Mouse (Mus musculus) stomach, embryonic 14.5 days (tissue): ENCODE measurements around the gene Rnf186. TPM values are rescaled to one million over a fixed set of nuclear protein-coding genes. Genes with fewer than 3 reads are reported as not detected.
A peak's percentile ranks its signal among the peaks of the same experiment; 100 is the strongest.

Experiments
- ATAC-seq: fragments of 200-750 bp; cut with Nextera tagmentation; 2 replicates; pipeline ENCODE4 v1.8.0; 2017; ENCODE audit warnings: low read depth, moderate TSS enrichment; ENCODE audit not compliant: insufficient number of reproducible peaks, insufficient read depth, low FRiP score
- H3K27ac ChIP-seq: fragments of 300-500 bp; sonication (generic); 2 replicates; pipeline ENCODE4 v1.5.1; 2014; ENCODE audit warnings: mild to moderate bottlenecking, low read length, moderate library complexity, mixed read lengths
- H3K27me3 ChIP-seq: fragments of 300-500 bp; sonication (generic); 2 replicates; pipeline ENCODE4 v1.6.1; 2014; ENCODE audit warnings: low read length, control low read depth, mixed read lengths; ENCODE audit not compliant: control insufficient read depth, insufficient read depth
- H3K36me3 ChIP-seq: fragments of 300-500 bp; sonication (generic); 2 replicates; pipeline ENCODE4 v1.6.1; 2014; ENCODE audit warnings: mild to moderate bottlenecking, control low read depth, low read length, moderate library complexity, mixed read lengths; ENCODE audit not compliant: control insufficient read depth, insufficient read depth
- H3K4me1 ChIP-seq: fragments of 300-500 bp; sonication (generic); 2 replicates; pipeline ENCODE4 v1.6.1; 2014; ENCODE audit warnings: low read length, control low read depth, mixed read lengths; ENCODE audit not compliant: control insufficient read depth, insufficient read depth
- H3K4me2 ChIP-seq: fragments of 300-500 bp; sonication (generic); replicated peaks from 2 replicates; pipeline ENCODE4 v1.6.1; 2014; ENCODE audit warnings: low read depth, low read length, control low read depth
- H3K4me3 ChIP-seq: fragments of 300-500 bp; sonication (generic); 2 replicates; pipeline ENCODE4 v1.5.1; 2014; ENCODE audit warnings: low read depth, low read length, control low read depth
- H3K9ac ChIP-seq: fragments of 300-500 bp; sonication (generic); replicated peaks from 2 replicates; pipeline ENCODE4 v1.6.1; 2014; ENCODE audit warnings: low read depth, mild to moderate bottlenecking, control low read depth, low read length, moderate library complexity, mixed read lengths
- H3K9me3 ChIP-seq: fragments of 300-500 bp; sonication (generic); 2 replicates; pipeline ENCODE4 v1.6.1; 2016; ENCODE audit warnings: low read depth, low read length, control low read depth; ENCODE audit not compliant: control insufficient read depth
- WGBS: fragments of 180-500 bp; shearing (Covaris S2); extraction: QIAGEN DNeasy Blood & Tissue Kit; methylation state at CpG from one replicate; pipeline ENCODE4 v1.1.7; 2014; 5-methylcytosine and 5-hydroxymethylcytosine counted together
- polyA plus RNA-seq: library from polyadenylated mRNA; unstranded; fragments of >200 nt; fragmentation: Nextera tagmentation; extraction: Ambion mirVana; gene quantifications from 2 replicates; pipeline ENCODE4 v1.2.1, GENCODE M21; 2014

Gene Rnf186
- polyA plus RNA-seq, 1 experiment from 2014 or later, result 14.2 TPM

DNA sequence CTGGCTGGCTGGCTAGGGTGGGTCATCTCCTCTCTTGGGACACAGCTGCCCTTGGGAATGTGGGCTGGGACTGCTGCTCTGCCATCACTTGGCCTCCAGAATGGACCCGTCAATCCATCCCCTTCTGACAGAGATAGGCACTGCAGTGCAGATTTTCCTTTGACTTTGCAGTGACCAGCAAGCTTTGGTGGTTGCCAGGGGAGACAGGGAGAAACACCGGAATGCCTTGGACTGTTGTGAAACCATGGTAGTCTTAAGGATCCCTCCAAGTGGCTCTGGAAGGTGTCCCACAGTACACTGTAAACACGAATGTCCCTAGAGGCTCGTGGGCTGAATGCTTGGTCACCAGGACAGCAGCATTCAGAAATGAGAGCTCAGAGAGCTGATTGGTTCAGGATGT, 27.4 kb upstream of the Rnf186 start:
- Histone ChIP-seq H3K4me3 (no peak overlapping the region), H3K27ac (no peak overlapping the region), H3K4me2 (no peak overlapping the region), H3K36me3 (no peaks in the 10 kb centered on the region), H3K9me3 (no peaks in the 10 kb centered on the region), H3K9ac (no peak overlapping the region), H3K4me1 (peaks cover 4% of the 10 kb centered on the region; the same call in 1 of the 2 replicates), H3K27me3 (no peaks in the 10 kb centered on the region)
- no peak for ATAC-seq
- 78% methylated on average over 4 of the region's 4 CpGs for WGBS

DNA sequence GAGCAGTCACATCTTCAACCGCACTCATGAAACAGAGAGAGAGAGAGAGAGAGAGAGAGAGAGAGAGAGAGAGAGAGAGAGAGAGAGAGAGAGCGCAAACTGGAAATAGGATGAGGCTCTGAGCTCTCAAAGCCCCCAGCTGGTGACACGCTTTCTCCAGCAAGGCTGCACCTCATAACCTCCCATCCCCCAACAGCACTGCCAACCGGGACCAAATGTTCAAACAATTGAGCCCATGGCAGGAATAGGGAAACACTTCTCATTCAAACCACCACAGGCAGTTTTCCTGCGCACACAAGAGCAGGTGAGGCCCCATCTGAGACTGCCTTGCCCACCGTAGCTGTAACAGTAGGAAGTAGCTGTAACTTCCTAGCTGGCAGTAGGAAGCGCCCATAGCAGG, 25.5 kb upstream of the Rnf186 start:
- 29% methylated on average over 7 of the region's 7 CpGs for WGBS
- H3K27me3 ChIP-seq, result no peaks in the 10 kb centered on the region

DNA sequence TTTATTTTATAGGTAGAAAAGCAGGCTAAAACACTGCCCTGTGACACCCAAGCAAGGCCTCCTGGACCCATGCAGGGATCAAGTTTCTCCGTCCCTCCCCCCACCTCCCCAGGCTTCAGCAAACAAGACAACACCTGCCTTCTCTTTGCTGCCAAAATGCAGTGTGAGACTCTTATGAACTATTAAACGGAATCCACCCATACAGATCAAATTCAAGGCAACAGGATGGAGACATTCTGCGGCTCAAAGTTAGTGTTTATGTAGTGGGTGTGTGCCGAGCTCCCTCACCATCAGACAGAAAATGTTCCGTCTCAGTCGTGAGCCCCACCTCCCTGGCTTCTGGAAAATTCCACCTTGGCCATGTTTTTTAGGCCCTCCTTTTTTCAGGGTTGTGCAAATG, 24.9 kb upstream of the Rnf186 start:
- H3K4me3 ChIP-seq, result no peak overlapping the region
- no peak overlapping the region for H3K9ac ChIP-seq
- ATAC-seq, result 0 out of 2 replicates have a peak, but pooled peaks have one; percentile 50
- H3K36me3 ChIP-seq, result no peaks in the 10 kb centered on the region
- WGBS, result 20% methylated on average over 6 of the region's 6 CpGs
- H3K4me1 ChIP-seq, result peaks cover 4% of the 10 kb centered on the region; the same call in 1 of the 2 replicates
- peak overlapping the region; percentile 71; the same call in 1 of the 2 replicates for H3K27ac ChIP-seq
- no peaks in the 10 kb centered on the region for H3K9me3 ChIP-seq
- H3K27me3 ChIP-seq, result no peaks in the 10 kb centered on the region
- no peak overlapping the region for H3K4me2 ChIP-seq

More for the DNA sequence above, 25.5 kb upstream of the Rnf186 start:
- no peak overlapping the region for H3K9ac ChIP-seq
- H3K9me3 ChIP-seq, result no peaks in the 10 kb centered on the region
- H3K36me3 ChIP-seq, result no peaks in the 10 kb centered on the region
- H3K4me1 ChIP-seq, result peaks cover 4% of the 10 kb centered on the region; the same call in 1 of the 2 replicates
- ATAC-seq, result no peak
- H3K4me3 ChIP-seq, result no peak overlapping the region
- H3K4me2 ChIP-seq, result no peak overlapping the region
- H3K27ac ChIP-seq, result peak overlapping the region; percentile 71; the same call in 1 of the 2 replicates

DNA sequence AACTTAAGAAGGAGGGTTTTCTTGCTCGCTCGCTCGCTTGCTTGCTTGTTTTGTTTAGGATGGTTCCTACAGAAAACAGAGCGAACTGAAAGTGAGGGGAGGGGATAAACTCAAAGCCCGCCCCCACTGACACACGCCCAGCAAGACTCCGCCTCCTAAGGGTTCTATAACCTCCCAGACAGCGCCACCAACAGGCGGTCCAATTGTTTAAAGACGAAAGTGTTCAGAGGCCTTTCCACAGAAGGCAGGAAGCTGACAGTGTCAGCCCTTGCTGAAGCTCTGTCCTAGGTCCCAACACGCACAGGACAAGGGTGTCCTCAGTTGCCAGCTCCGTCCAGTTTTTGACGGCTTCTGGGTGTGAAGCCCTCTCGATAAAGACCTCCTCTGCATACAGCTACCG, 23.2 kb upstream of the Rnf186 start:
- peak; percentile 34; the same call in 1 of the 2 replicates for ATAC-seq
- no peaks in the 10 kb centered on the region for H3K9me3 ChIP-seq
- no peaks in the 10 kb centered on the region for H3K36me3 ChIP-seq
- H3K27ac ChIP-seq, result no peak overlapping the region
- no peaks in the 10 kb centered on the region for H3K27me3 ChIP-seq
- H3K9ac ChIP-seq, result no peak overlapping the region
- H3K4me2 ChIP-seq, result peak overlapping the region; percentile 8; the same call in 1 of the 2 replicates
- H3K4me1 ChIP-seq, result peaks cover 4% of the 10 kb centered on the region; the same call in 1 of the 2 replicates
- WGBS, result 30% methylated on average over 15 of the region's 15 CpGs
- no peak overlapping the region for H3K4me3 ChIP-seq

DNA sequence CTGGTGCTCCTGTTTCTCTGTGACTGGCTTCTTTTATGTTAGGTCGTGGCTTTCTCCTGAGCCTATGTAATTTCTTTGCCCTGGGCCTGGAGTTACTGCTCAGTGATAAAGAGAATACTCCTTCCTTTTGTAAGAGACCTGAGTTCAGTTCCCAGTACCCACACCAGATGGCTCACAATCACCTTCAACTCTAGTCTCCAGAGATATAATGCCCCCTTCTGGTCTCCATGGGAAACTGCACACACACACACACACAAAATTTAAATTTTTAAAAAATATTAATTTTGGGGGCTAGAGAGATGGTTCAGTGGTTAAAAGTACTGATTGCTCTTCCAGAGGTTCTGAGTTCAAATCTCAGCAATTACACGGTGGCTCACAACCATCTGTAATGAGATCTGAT, 18.7 kb upstream of the Rnf186 start:
- Histone ChIP-seq H3K36me3 (no peaks in the 10 kb centered on the region), H3K4me2 (no peak overlapping the region)
- WGBS, result 89% methylated on average over 2 of the region's 2 CpGs

DNA sequence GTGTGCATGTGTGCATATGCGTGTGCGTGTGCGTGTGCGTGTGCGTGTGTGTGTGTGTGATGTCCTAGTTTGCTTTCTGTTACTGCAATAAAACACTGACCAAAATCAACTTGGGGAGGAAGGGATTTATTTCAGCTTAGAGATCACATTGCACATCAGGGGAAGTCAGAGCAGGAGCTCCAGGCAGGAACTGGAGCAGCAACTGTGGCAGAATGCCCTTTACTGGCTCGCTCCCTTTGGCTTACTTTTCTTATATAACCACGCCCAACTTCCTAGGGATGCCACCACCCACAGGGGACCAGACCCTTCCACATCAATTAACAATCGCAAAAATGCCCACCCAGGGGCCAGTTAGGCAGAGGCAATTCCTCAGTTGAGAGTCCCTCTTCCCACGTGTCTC, 8.3 kb upstream of the Rnf186 start:
- Histone ChIP-seq H3K27me3 (no peaks in the 10 kb centered on the region), H3K9me3 (no peaks in the 10 kb centered on the region), H3K36me3 (no peaks in the 10 kb centered on the region), H3K4me3 (no peak overlapping the region), H3K4me1 (no peaks in the 10 kb centered on the region), H3K9ac (no peak overlapping the region), H3K27ac (no peak overlapping the region), H3K4me2 (no peak overlapping the region)
- no peak for ATAC-seq
- WGBS, result 80% methylated on average over 9 of the region's 9 CpGs

More for the DNA sequence above, 18.7 kb upstream of the Rnf186 start:
- Histone ChIP-seq H3K27me3 (no peaks in the 10 kb centered on the region), H3K4me3 (no peak overlapping the region), H3K9me3 (no peaks in the 10 kb centered on the region), H3K9ac (no peak overlapping the region), H3K4me1 (no peaks in the 10 kb centered on the region), H3K27ac (no peak overlapping the region)
- ATAC-seq, result no peak

DNA sequence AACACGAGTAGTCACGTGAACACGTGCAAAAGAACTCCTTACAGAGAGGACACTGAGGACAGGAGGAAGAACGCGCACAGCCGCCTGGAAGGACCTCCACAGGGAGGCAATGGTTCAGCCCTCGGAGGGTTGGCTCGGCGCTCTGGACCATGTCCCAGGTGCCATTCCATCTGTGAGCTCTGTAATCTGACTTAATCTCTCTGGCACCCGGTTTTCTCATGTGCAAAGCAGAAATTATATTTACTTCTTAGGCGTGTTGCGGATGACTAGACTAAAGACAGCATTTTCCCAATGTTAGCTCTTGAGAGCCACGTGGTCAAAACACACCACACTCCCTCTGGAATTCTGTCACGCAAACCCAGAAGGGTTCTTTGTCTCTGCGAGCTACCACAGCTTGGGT, 7.8 kb upstream of the Rnf186 start:
- Histone ChIP-seq H3K4me2 (no peak overlapping the region), H3K4me3 (no peak overlapping the region), H3K9ac (no peak overlapping the region), H3K9me3 (no peaks in the 10 kb centered on the region), H3K27me3 (no peaks in the 10 kb centered on the region), H3K27ac (no peak overlapping the region), H3K36me3 (no peaks in the 10 kb centered on the region), H3K4me1 (no peaks in the 10 kb centered on the region)
- ATAC-seq, result no peak
- 78% methylated on average over 15 of the region's 15 CpGs for WGBS

DNA sequence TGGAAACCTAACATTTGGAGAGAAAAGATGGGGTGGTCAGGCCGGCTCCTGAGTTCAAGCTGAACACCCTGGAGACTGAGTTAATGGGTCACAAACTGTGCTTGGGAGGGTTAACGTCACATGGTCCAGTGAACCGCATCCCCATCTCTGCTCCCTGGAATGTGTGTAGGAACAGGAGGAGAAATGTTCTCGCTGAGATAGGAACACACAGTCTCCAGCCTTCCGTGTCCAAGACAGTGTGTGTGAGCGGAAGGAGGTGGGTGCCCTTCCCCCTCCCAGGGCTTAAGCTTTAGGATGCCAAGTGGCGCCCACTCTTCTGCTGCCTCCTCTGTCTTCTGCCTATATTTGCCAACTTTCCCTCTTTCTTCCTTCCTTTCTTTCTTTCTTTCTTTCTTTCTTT, 7.0 kb upstream of the Rnf186 start:
- Histone ChIP-seq H3K4me1 (no peaks in the 10 kb centered on the region), H3K27me3 (no peaks in the 10 kb centered on the region), H3K4me2 (no peak overlapping the region), H3K9me3 (no peaks in the 10 kb centered on the region), H3K4me3 (no peak overlapping the region), H3K27ac (no peak overlapping the region), H3K36me3 (no peaks in the 10 kb centered on the region), H3K9ac (no peak overlapping the region)
- ATAC-seq, result no peak
- WGBS, result 79% methylated on average over 7 of the region's 7 CpGs

DNA sequence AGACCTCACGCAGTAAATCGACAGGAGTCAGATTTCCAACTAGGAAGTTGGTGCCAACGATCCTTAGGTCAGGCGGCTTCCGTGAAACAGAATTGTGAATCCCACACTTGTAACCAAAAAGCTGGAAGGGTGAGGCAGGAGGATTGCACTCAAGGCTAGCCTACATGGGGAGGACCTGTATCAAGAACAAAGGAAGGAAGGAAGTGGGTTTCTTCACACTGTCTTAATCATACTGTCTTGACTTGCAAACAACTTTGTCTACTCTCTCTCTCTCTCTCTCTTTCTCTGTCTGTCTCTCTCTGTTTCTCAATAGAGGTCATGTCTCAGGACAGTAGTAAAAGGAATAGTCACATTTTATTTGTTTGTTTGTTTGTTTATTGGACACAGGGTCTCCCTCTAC, 4.2 kb upstream of the Rnf186 start:
- no peaks in the 10 kb centered on the region for H3K36me3 ChIP-seq
- H3K4me2 ChIP-seq, result no peak overlapping the region
- 85% methylated on average over 5 of the region's 5 CpGs for WGBS
- no peak overlapping the region for H3K4me3 ChIP-seq
- H3K27me3 ChIP-seq, result no peaks in the 10 kb centered on the region
- H3K9me3 ChIP-seq, result no peaks in the 10 kb centered on the region
- no peak for ATAC-seq
- no peaks in the 10 kb centered on the region for H3K4me1 ChIP-seq
- no peak overlapping the region for H3K27ac ChIP-seq
- H3K9ac ChIP-seq, result no peak overlapping the region
